Mouse (Mus musculus): Measurements from ENCODE around the gene Stap1. TPM values are rescaled to one million over a fixed set of nuclear protein-coding genes. Genes with fewer than 3 reads are reported as not detected.

Gene Stap1
- total and polyA plus RNA-seq, 2 experiments from 2014 or later = 0.05 to 0.53 TPM

DNA sequence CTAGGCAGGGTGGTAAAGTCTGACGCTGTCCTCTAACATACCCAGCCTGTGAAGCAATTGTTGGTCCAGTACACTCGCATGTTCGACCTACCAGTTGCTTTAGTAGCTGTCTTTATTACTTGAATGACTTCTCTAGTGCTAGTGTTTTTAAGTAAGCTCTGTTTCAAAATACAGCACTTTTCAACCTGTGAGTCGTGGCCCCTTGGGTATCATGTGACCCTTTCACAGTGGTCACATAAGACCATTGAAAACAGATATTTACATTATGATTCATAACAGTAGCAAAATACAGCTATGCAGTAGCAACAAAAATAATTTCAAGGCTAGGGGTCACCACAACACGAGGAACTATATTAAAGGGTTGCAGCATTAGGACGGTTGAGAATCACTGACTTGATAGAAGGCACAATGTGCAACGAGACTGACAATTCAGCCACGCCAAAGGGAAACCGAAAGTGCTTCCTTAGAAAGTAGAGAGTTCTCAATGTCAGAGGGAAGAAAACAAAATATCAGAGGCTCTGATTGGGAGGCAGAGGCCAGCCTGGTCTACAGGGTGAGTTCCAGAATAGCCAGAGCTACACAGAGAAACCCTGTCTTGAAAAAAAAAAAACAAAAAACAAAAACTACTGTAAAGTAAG is 47.0 kb downstream of the Stap1 start:
- no peaks in the 10 kb centered on the region for H3K27me3 ChIP-seq (ENCODE audit: insufficient read depth, low read length)
- WGBS = 90% methylated on average over 9 of the region's 9 CpGs
- no peak overlapping the region for H3K4me3 ChIP-seq (ENCODE audit: low read depth, low read length)

DNA sequence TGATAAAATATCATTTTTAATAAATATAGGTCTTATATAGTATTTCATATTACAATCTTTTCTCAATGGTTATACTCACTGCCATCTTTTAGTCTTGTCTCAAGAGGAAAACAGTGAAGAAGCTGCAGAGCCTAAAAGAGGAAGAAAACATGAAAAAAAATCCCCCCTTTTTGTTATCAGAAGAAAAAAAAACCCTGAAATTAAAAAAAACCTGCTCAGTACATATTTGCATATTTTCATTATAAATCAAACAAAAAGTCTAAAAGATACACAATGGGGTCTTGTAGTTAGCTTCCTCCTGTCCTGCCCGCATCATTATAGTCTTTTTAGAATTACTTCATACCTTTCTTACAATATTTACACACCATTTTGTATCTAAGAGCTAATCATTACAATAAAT is 57.2 kb downstream of the Stap1 start:
- DNase-seq (no peak), ATAC-seq (no peak)
- WGBS = 89% methylated on average over 1 of the region's 1 CpGs
- Histone ChIP-seq H3K27ac (ENCODE audit: low read depth, low read length) (no peak overlapping the region), H3K4me1 (ENCODE audit: insufficient read depth) (no peaks in the 10 kb centered on the region), H3K36me3 (ENCODE audit: insufficient read depth) (peaks cover 27% of the 10 kb centered on the region), H3K4me3 (ENCODE audit: low read depth, low read length) (no peak overlapping the region), H3K4me2 (ENCODE audit: low read depth) (no peak overlapping the region), H3K27me3 (ENCODE audit: insufficient read depth, low read length) (no peaks in the 10 kb centered on the region), H3K9me3 (ENCODE audit: low read length) (no peaks in the 10 kb centered on the region), H3K9ac (no peak overlapping the region)
- TF ChIP-seq CTCF (IDR thresholded peaks at IDR 0.05; ENCODE audit: low read depth) = no peak

More for the DNA sequence above, 47.0 kb downstream of the Stap1 start:
- Histone ChIP-seq H3K36me3 (ENCODE audit: insufficient read depth) (peaks cover 24% of the 10 kb centered on the region), H3K4me2 (ENCODE audit: low read depth) (no peak overlapping the region), H3K27ac (ENCODE audit: low read depth, low read length) (no peak overlapping the region), H3K9me3 (ENCODE audit: low read length) (no peaks in the 10 kb centered on the region), H3K4me1 (ENCODE audit: insufficient read depth) (no peaks in the 10 kb centered on the region), H3K9ac (no peak overlapping the region)
- ATAC-seq (no peak), DNase-seq (no peak)
- TF ChIP-seq CTCF (IDR thresholded peaks at IDR 0.05; ENCODE audit: low read depth) = no peak

DNA sequence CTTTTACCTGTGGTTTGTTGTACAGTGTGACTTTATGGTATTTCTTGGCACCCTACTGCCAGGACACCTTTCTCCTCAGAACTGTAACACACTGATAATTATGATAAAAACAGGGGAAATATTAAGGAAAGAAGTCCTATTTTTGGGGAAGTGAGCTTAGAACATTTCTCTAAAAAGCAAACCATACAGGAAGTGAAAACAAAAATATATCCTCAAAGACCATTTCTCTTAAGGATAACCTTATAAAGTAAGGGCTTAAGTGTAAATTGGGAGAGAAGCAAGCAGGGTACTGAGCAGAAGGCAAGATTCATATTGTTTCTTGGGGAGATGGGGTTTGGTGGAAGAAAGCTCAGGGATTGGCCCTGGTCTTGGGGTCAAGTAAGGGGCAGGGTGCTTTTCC is 58.3 kb downstream of the Stap1 start:
- H3K4me3 ChIP-seq (ENCODE audit: low read depth, low read length) = no peak overlapping the region
- no peak for TF ChIP-seq CTCF (IDR thresholded peaks at IDR 0.05; ENCODE audit: low read depth)
- peaks cover 26% of the 10 kb centered on the region for H3K36me3 ChIP-seq (ENCODE audit: insufficient read depth)
- DNase-seq (no peak), ATAC-seq (no peak)
- no peaks in the 10 kb centered on the region for H3K27me3 ChIP-seq (ENCODE audit: insufficient read depth, low read length)
- H3K9ac ChIP-seq = no peak overlapping the region
- H3K9me3 ChIP-seq (ENCODE audit: low read length) = no peaks in the 10 kb centered on the region
- no peaks in the 10 kb centered on the region for H3K4me1 ChIP-seq (ENCODE audit: insufficient read depth)
- H3K4me2 ChIP-seq (ENCODE audit: low read depth) = no peak overlapping the region
- no peak overlapping the region for H3K27ac ChIP-seq (ENCODE audit: low read depth, low read length)

Other genes with a start within 250 kb of the Stap1 start
- gene Cenpc1, start 6.2 kb upstream of the Stap1 start, total RNA-seq (2014; rRNA removed) = 29.1 and 30.4 TPM in 2 replicates
- gene Cenpc1, start 6.2 kb upstream of the Stap1 start, polyA plus RNA-seq (2015; fragmentation: Nextera tagmentation; extraction: Ambion mirVana) = 17.6 and 22.9 TPM in 2 replicates
- gene Uba6, start 101.1 kb downstream of the Stap1 start, total RNA-seq (2014; rRNA removed) = 16.5 and 18.7 TPM in 2 replicates
- gene Uba6, start 101.1 kb downstream of the Stap1 start, polyA plus RNA-seq (2015; fragmentation: Nextera tagmentation; extraction: Ambion mirVana) = 5.1 and 6.7 TPM in 2 replicates
- gene Gnrhr, start 126.2 kb downstream of the Stap1 start, total RNA-seq (2014; rRNA removed) = not detected in 2 replicates
- gene Gnrhr, start 126.2 kb downstream of the Stap1 start, polyA plus RNA-seq (2015; fragmentation: Nextera tagmentation; extraction: Ambion mirVana) = not detected in 2 replicates
- not detected in 2 replicates for gene Tmprss11c, start 217.6 kb downstream of the Stap1 start, total RNA-seq (2014; rRNA removed)
- gene Tmprss11c, start 217.6 kb downstream of the Stap1 start, polyA plus RNA-seq (2015; fragmentation: Nextera tagmentation; extraction: Ambion mirVana) = not detected in 2 replicates

Measured in forebrain, postnatal 0 days (tissue).